Mouse (Mus musculus) CH12.LX (cell line): Measurements from ENCODE around the gene Klhl10.

ENCODE experiments used
- CTCF ChIP-seq, 2 experiments: IDR thresholded peaks in 1 of 2; conservative IDR thresholded peaks in 1 of 2; 2 replicates each; pipeline ENCODE4 v1.5.1; 2011 to 2012; ENCODE audit warnings: low read depth in 2 of 2, low read length in 2 of 2, improper control_type of control experiment in 1 of 2, inconsistent platforms in 1 of 2, mild to moderate bottlenecking in 1 of 2, moderate library complexity in 1 of 2
- ELF1 ChIP-seq: IDR thresholded peaks from 2 replicates; pipeline ENCODE4 v1.6.1; 2014; ENCODE audit warnings: low read depth, mild to moderate bottlenecking, inconsistent platforms, low read length, improper control_type of control experiment
- JUND ChIP-seq: conservative IDR thresholded peaks from 2 replicates; pipeline ENCODE4 v1.6.1; 2011; ENCODE audit warnings: low read depth, low read length, improper control_type of control experiment
- POLR2AphosphoS2 ChIP-seq: IDR thresholded peaks from 2 replicates; pipeline ENCODE4 v1.6.1; 2011; ENCODE audit warnings: low read depth, low read length, improper control_type of control experiment
- TCF12 ChIP-seq: IDR thresholded peaks from 2 replicates; pipeline ENCODE4 v1.6.1; 2014; ENCODE audit warnings: low read depth, mild to moderate bottlenecking, inconsistent platforms, low read length, improper control_type of control experiment
- UBTF ChIP-seq: IDR thresholded peaks from 2 replicates; pipeline ENCODE4 v1.6.1; 2012; ENCODE audit warnings: low read depth, mild to moderate bottlenecking, inconsistent platforms, low read length, improper control_type of control experiment, moderate library complexity
- USF2 ChIP-seq: conservative IDR thresholded peaks from 2 replicates; pipeline ENCODE4 v1.6.1; 2011; ENCODE audit warnings: low read depth, low read length, improper control_type of control experiment
- ZC3H11A ChIP-seq: IDR thresholded peaks from 2 replicates; pipeline ENCODE4 v1.6.1; 2012; ENCODE audit warnings: low read depth, mild to moderate bottlenecking, inconsistent platforms, low read length, improper control_type of control experiment

DNA sequence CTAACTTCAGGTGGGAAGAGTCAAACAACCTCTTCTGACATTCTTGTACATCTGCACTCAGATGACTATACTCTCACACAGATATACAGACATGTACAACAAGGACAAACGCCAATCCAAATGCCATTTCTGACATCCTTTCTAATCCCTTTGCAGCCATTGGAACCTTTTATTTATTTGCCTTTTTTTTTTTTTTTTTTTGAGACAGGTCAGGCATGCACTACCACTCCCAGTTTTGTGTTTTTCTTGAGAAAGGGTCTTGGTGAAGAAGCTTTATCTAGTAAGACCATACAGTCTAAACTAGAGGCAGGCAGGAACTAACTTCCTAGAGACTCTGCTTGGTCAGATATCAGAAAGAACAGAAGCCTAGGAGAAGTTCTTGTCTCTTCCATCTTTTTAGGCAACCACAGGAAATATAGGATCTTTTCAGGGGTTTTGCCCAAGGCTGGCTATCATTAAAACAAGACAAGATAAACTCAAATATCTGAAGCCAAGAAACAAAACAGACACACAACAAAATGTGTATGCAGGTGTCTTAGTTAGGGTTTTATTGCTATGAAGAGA is 23.6 kb downstream of the Klhl10 start:
- TF ChIP-seq ELF1, result no peak
- TF ChIP-seq JUND, result no peak
- TF ChIP-seq USF2, result no peak
- no peak for TF ChIP-seq TCF12
- TF ChIP-seq CTCF (conservative IDR thresholded peaks at IDR 0.05 in 1 of 2, IDR thresholded peaks at IDR 0.05 in 1 of 2; ENCODE audit: low read depth in 2 of 2, low read length in 2 of 2), result no peak
- TF ChIP-seq UBTF, result no peak
- TF ChIP-seq POLR2AphosphoS2, result no peak
- TF ChIP-seq ZC3H11A, result no peak
